Mouse (Mus musculus): Measurements from ENCODE around the gene Gm49673. TPM values are rescaled to one million over a fixed set of nuclear protein-coding genes. Genes with fewer than 3 reads are reported as not detected.
"Not testable (repeated sequence)": the region's sequence is repeated elsewhere in the genome, so short reads cannot be mapped to it uniquely, and the experiment has no call there.

Gene Gm49673
- total and polyA plus RNA-seq, 3 experiments = not detected

GRCm38 (mm10) chr17:8171081-8171480 lies 23.5 kb upstream of the Gm49673 start:
- DNase-seq (ENCODE audit: low spot score) (no peak), ATAC-seq (ENCODE audit: extremely low read depth, insufficient number of reproducible peaks, low FRiP score, poor library complexity, severe bottlenecking) (no peak)
- H3K4me1 ChIP-seq (ENCODE audit: insufficient read depth, low read depth, low read length) = peaks cover 7% of the 10 kb centered on the region
- no peak for TF ChIP-seq POLR2AphosphoS5 (IDR thresholded peaks at IDR 0.05; ENCODE audit: insufficient replicate concordance, low read depth, low read length)
- TF ChIP-seq CTCF (IDR thresholded peaks at IDR 0.05; ENCODE audit: low read depth, low read length) = no peak
- TF ChIP-seq GATA2 (IDR thresholded peaks at IDR 0.05; ENCODE audit: borderline replicate concordance, low read depth, low read length) = no peak
- TF ChIP-seq GATA1 (IDR thresholded peaks at IDR 0.05; ENCODE audit: borderline replicate concordance, low read length) = no peak
- TF ChIP-seq TAL1 (conservative IDR thresholded peaks at IDR 0.05; ENCODE audit: low read depth, low read length) = no peak
- H3K36me3 ChIP-seq (replicated peaks) = peaks cover 75% of the 10 kb centered on the region
- H3K27me3 ChIP-seq (ENCODE audit: insufficient read depth, low read length) = no peaks in the 10 kb centered on the region
- no peaks in the 10 kb centered on the region for H3K9me3 ChIP-seq (replicated peaks)
- H3K4me3 ChIP-seq (ENCODE audit: low read depth, low read length) = no peak overlapping the region

DNA sequence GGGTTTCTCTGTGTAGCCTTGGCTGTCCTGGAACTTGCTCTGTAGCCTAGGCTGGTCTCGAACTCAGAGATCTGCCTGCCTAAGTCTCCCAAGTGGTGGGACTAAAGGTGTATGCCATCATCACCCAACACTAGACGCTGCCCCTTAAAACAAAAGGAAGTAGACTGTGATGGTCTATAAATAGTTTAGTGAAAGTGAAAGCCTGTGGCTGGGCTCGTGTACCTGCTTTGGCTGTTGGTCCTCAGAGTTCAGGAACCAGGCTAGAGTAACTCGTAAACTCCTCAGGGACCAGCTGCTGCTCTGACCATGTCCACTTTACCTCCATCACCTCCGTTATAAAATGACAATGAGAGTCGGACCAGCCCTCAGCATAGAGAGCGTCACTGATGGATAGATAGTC lies 22.7 kb upstream of the Gm49673 start:
- no peak overlapping the region for H3K4me3 ChIP-seq (ENCODE audit: low read depth, low read length)
- H3K36me3 ChIP-seq (replicated peaks) = peaks cover 68% of the 10 kb centered on the region
- peaks cover 7% of the 10 kb centered on the region for H3K4me1 ChIP-seq (ENCODE audit: insufficient read depth, low read depth, low read length)
- DNase-seq (ENCODE audit: low spot score) (no peak), ATAC-seq (ENCODE audit: extremely low read depth, insufficient number of reproducible peaks, low FRiP score, poor library complexity, severe bottlenecking) (no peak)
- H3K9me3 ChIP-seq (replicated peaks) = no peaks in the 10 kb centered on the region
- no peak for TF ChIP-seq GATA1 (IDR thresholded peaks at IDR 0.05; ENCODE audit: borderline replicate concordance, low read length)
- no peak for TF ChIP-seq CTCF (IDR thresholded peaks at IDR 0.05; ENCODE audit: low read depth, low read length)
- no peak for TF ChIP-seq POLR2AphosphoS5 (IDR thresholded peaks at IDR 0.05; ENCODE audit: insufficient replicate concordance, low read depth, low read length)
- TF ChIP-seq GATA2 (IDR thresholded peaks at IDR 0.05; ENCODE audit: borderline replicate concordance, low read depth, low read length) = no peak
- no peak for TF ChIP-seq TAL1 (conservative IDR thresholded peaks at IDR 0.05; ENCODE audit: low read depth, low read length)
- H3K27me3 ChIP-seq (ENCODE audit: insufficient read depth, low read length) = no peaks in the 10 kb centered on the region

GRCm38 (mm10) chr17:8167436-8167835 lies 19.8 kb upstream of the Gm49673 start:
- not testable (repeated sequence) for ATAC-seq (ENCODE audit: extremely low read depth, insufficient number of reproducible peaks, low FRiP score, poor library complexity, severe bottlenecking); DNase-seq (ENCODE audit: low spot score); H3K9me3 ChIP-seq (replicated peaks); H3K27me3 ChIP-seq (ENCODE audit: insufficient read depth, low read length)
- H3K4me3 ChIP-seq (ENCODE audit: low read depth, low read length) = peak overlapping the region; percentile 54; the same call in 1 of the 2 replicates
- peaks cover 10% of the 10 kb centered on the region for H3K4me1 ChIP-seq (ENCODE audit: insufficient read depth, low read depth, low read length)
- H3K36me3 ChIP-seq (replicated peaks) = peaks cover 43% of the 10 kb centered on the region

- H3K27me3 ChIP-seq (ENCODE audit: insufficient read depth, low read length); ATAC-seq (ENCODE audit: extremely low read depth, insufficient number of reproducible peaks, low FRiP score, poor library complexity, severe bottlenecking); DNase-seq (ENCODE audit: low spot score); H3K9me3 ChIP-seq (replicated peaks): not testable (repeated sequence)
- H3K4me1 ChIP-seq (ENCODE audit: insufficient read depth, low read depth, low read length) = peaks cover 10% of the 10 kb centered on the region
- peaks cover 33% of the 10 kb centered on the region for H3K36me3 ChIP-seq (replicated peaks)
- peak overlapping the region; percentile 74 for H3K4me3 ChIP-seq (ENCODE audit: low read depth, low read length)
These were observed 18.9 kb upstream of the Gm49673 start for GRCm38 (mm10) chr17:8166454-8166853.

DNA sequence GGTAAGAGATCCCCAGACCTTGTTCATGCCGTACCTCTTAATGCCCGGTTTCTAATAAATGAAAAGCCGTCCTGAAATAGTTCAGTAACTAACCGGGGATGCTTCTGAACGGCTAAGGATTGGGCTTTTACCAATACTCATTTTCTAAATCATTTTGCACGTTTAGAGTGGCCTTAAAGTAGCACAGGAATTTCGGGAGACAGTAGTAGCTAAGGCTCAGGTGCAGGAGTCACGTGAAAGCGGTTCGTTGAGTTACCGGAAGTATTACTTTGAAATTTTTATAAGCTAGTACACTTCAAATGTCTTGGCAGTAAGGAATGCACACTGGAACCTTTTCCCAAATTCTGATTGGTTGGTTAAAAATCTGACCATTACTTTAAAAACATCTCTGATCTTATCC lies 18.4 kb upstream of the Gm49673 start:
- H3K9me3 ChIP-seq (replicated peaks); DNase-seq (ENCODE audit: low spot score); ATAC-seq (ENCODE audit: extremely low read depth, insufficient number of reproducible peaks, low FRiP score, poor library complexity, severe bottlenecking); H3K27me3 ChIP-seq (ENCODE audit: insufficient read depth, low read length): not testable (repeated sequence)
- Histone ChIP-seq H3K36me3 (replicated peaks) (peaks cover 29% of the 10 kb centered on the region), H3K4me1 (ENCODE audit: insufficient read depth, low read depth, low read length) (peaks cover 10% of the 10 kb centered on the region), H3K4me3 (ENCODE audit: low read depth, low read length) (peak overlapping the region; percentile 74)

DNA sequence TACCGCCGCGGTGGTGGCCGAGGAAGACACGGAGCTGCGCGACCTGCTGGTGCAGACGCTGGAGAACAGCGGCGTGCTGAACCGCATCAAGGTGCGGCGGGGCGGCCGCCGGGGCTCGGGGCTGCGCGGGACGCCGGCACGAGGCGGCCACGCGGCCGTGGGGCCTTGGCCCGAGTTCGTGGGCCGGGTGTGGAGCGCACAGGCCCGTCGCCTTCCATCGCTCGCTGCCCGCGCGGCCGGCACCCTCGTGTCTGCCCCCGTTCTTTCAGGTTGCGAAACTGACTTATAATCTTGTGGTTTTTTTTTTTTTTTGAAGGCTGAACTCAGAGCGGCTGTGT lies 18.0 kb upstream of the Gm49673 start:
- H3K4me1 ChIP-seq (ENCODE audit: insufficient read depth, low read depth, low read length) = peaks cover 10% of the 10 kb centered on the region
- not testable (repeated sequence) for H3K9me3 ChIP-seq (replicated peaks); H3K27me3 ChIP-seq (ENCODE audit: insufficient read depth, low read length); ATAC-seq (ENCODE audit: extremely low read depth, insufficient number of reproducible peaks, low FRiP score, poor library complexity, severe bottlenecking); DNase-seq (ENCODE audit: low spot score)
- peak overlapping the region; percentile 74 for H3K4me3 ChIP-seq (ENCODE audit: low read depth, low read length)
- H3K36me3 ChIP-seq (replicated peaks) = peaks cover 25% of the 10 kb centered on the region

- Histone ChIP-seq H3K4me3 (ENCODE audit: low read depth, low read length) (peak within 1 kb of the TSS; percentile 74), H3K36me3 (replicated peaks) (peaks cover 18% of the 10 kb centered on the region)
- H3K4me1 ChIP-seq (ENCODE audit: insufficient read depth, low read depth, low read length); H3K27me3 ChIP-seq (ENCODE audit: insufficient read depth, low read length); H3K9me3 ChIP-seq (replicated peaks); DNase-seq (ENCODE audit: low spot score): not testable (repeated sequence)
- ATAC-seq (ENCODE audit: extremely low read depth, insufficient number of reproducible peaks, low FRiP score, poor library complexity, severe bottlenecking) = peak; percentile 88
These were observed 17.4 kb upstream of the Gm49673 start, which contains the start of gene Fgfr1op for GRCm38 (mm10) chr17:8164701-8165607. Gene Fgfr1op, plus strand, starts transcription at chr17:8165501.

- not testable (repeated sequence) for H3K4me1 ChIP-seq (ENCODE audit: insufficient read depth, low read depth, low read length); H3K9me3 ChIP-seq (replicated peaks); ATAC-seq (ENCODE audit: extremely low read depth, insufficient number of reproducible peaks, low FRiP score, poor library complexity, severe bottlenecking); H3K4me3 ChIP-seq (ENCODE audit: low read depth, low read length); DNase-seq (ENCODE audit: low spot score); H3K36me3 ChIP-seq (replicated peaks); H3K27me3 ChIP-seq (ENCODE audit: insufficient read depth, low read length)
These were observed 13.4 kb upstream of the Gm49673 start for GRCm38 (mm10) chr17:8160969-8161368.

- not testable (repeated sequence) for ATAC-seq (ENCODE audit: extremely low read depth, insufficient number of reproducible peaks, low FRiP score, poor library complexity, severe bottlenecking); H3K4me1 ChIP-seq (ENCODE audit: insufficient read depth, low read depth, low read length); DNase-seq (ENCODE audit: low spot score); H3K27me3 ChIP-seq (ENCODE audit: insufficient read depth, low read length); H3K9me3 ChIP-seq (replicated peaks); H3K36me3 ChIP-seq (replicated peaks); H3K4me3 ChIP-seq (ENCODE audit: low read depth, low read length)
These were observed 11.0 kb upstream of the Gm49673 start for GRCm38 (mm10) chr17:8158627-8159026.

DNA sequence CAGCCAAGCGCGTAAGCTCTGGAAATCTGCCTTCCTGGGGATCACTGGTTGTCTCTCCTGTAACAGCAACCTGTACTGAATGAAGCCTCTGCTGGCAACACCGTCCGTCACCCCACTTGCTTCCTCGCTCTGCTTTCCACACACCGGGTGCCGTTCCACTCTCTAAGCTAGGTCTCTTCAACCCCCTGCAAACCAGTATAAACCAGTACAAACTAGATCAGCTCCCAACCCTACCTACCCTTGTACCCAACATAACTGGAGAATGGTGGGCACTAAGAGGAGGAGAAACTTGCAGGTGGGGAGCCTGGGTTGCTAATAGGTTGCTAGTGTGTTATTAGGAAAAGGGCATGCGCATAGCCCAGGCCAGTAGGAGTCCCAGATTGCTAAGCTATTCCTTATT lies 8.4 kb upstream of the Gm49673 start:
- not testable (repeated sequence) for H3K27me3 ChIP-seq (ENCODE audit: insufficient read depth, low read length); DNase-seq (ENCODE audit: low spot score); H3K4me3 ChIP-seq (ENCODE audit: low read depth, low read length); H3K4me1 ChIP-seq (ENCODE audit: insufficient read depth, low read depth, low read length); ATAC-seq (ENCODE audit: extremely low read depth, insufficient number of reproducible peaks, low FRiP score, poor library complexity, severe bottlenecking); H3K9me3 ChIP-seq (replicated peaks); H3K36me3 ChIP-seq (replicated peaks)
